Mouse (Mus musculus): ENCODE measurements around the gene Riok1.

The Riok1 gene

DNA sequence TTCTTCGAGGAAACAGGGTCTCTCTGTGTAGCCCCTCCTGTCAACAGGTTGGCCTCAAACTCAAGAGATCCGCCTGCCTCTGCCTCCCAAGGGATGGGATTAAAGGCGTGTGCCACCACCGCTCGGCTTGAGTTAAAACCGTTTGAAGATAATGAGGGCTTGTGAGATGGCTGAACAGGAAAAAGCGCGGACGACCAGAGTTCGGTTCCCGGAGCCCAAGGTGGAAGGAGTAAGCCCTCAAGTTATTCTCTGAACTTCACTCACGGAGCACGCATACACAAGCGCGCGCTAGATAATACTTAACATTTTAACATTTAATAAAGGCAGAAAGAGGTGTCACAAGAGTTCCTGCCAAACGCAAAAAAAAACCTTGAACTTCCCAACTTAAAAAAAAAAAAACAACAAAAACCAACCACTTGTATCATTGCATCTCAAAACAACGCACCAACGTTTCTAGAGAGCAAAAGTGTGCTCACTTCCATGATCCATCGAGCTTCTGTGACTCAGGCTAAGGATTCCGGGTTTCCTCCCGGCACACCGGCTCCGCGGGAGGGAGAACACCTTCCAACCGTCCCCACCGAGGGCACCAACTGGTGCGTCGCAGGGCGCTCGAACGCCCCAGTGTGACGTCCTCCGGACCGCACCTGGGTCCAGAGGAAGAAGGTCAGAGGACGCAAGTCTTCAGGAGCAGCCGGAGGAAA lies at the start of gene Riok1:
Gene Riok1 (plus strand): TSS at position 653 of the 701 bp plus-strand sequence.
- peak in 1 of 2 experiments; percentile 26 for DNase-seq (ENCODE audit: inconsistent age in 2 of 2, low spot score in 1 of 2)

DNA sequence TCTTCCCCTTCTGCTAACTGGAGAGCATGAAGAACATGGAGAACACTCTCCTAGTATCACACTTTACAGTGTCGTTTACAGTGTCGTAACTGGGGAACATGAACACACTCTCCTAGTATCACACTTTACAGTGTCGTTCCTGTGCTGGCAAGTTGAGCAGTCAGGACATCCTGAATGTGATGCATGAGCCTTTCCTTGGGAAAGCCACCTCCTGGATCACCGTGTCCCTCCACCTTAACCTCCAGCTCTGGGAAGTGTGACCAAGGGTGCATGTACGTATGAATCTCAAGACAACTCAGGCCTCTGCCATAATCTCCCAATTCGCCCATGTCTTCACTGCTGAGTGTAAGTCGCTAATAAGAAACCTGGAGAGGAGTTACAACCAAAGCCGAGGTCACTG lies 47.1 kb upstream of the Riok1 start:
- no peak for DNase-seq (ENCODE audit: inconsistent age in 2 of 2, low spot score in 1 of 2)

DNA sequence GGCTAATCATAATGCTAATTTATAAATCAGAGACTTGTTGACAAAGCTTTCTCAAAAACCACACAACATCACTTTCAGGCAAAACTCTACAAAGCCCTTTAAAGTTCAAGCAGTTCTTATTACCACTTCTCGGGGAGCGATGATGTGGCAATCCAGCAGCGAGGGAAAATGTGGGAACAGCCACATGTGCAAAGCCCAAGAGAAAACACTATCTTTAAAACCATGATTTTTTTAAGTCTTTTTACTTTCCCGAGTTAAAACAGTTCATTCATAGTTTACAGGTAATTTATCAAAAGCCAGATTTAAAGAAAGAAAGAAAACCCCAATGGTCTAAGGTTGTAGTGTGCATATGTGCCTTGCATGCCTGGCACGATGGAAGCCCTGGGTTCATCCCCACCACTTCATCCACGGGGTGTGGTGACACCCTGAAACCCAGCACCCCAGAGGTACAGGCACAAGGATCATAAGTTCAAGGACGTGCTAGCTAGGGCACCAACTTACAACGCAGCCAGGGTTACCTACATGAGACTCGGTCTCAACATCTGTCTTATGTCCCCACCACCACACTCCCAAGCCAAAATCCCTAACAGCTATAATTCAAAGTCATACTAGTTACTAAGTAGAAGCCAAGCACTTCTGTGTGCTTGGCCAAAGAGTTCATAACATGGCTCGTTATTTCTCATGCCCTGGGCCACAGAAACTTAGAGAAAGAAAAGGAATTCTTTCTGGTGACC lies 44.0 kb upstream of the Riok1 start:
- peak; percentile 18 to 64 for DNase-seq (ENCODE audit: inconsistent age in 2 of 2, low spot score in 1 of 2)

DNA sequence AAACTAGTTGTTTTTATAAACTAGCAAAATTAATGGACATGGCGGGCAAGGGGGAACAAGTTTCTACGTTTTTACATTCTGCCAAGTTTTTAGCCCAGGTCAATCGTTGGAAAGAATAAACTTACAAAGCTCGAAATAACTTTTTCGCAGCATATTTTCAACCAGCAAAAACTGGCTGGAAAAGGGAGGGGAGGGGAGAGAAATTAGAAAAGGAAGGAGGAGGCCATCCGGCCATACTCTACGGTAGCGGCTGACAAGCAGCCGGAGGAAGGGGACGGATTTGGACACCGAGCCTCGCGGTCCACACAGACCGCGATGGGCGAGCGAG lies 43.5 kb upstream of the Riok1 start:
- DNase-seq (ENCODE audit: inconsistent age in 2 of 2, low spot score in 1 of 2): peak in 1 of 2 experiments; percentile 76

DNA sequence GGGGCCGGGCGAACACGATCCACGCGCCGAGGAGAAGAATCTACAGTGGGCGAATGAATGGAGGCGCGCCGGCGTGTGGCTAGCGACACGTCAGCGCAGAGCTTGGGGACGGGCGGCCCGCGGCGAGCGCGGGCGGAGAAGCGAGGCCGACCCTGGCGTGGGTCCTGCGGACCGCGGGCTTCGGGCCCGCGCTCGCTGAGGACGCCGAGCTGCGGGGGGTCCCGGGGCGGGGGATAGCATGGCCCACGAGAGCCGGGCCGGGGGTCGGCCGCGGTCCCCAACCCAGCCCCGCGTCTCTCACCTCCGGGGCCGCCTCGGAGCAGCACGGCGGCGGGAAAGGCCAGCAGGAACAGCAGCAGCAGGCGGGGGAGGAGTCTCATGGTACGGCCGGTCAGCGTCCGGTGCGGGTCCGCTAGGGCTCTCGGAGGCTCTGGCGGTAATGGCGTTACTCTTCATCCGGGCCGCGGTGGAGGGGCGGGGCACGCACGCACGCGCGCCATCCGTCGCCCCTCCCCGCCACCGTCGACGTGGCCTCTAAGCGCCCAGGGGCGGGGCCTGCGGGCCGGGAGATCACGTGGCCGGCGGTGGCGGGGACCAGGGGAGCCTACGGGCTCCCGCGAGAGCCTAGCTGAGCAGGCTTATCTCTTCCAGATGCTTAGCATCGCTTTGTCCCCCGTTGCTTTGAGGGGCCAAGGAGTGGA lies 42.9 kb upstream of the Riok1 start, which contains the start of gene Ssr1:
Gene Ssr1 (minus strand): TSS at position 514 of the 701 bp plus-strand sequence.
- peak; percentile 97 to 98 for DNase-seq (ENCODE audit: inconsistent age in 2 of 2, low spot score in 1 of 2)

DNA sequence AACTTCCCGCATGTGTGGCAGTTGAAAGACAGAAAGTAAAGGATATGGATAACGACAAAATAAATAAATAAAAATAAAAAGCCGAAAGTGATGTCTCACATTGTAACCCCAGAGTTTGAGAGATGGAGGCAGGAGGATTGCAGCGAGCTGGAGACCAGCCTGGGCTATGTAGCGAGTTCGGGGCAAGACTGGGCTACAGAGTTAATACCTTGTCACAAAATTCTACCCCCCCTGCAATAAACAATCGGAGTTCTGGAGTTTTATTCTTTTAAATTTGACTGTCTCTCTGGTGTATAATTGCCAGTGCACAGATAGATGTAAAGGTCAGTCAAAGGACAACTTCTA lies 42.4 kb upstream of the Riok1 start:
- DNase-seq (ENCODE audit: inconsistent age in 2 of 2, low spot score in 1 of 2): no peak

DNA sequence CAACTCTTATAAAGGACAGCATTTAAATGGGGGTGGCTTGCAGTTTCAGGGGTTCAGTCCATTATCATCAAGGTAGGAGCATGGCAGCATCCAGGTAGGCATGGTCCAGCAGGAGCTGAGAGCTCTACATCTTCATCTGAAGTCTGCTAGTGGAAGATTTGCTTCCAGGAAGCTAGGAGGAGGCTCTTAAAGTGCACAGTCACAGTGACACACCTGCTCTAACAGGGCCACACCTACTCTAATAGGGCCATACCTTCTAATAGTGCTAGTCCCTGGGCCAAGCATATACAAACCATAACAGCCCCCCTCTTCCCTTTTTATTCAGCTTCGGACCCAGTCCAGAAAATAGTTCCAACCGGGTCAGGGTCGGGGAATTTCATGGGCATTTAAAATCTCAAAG lies 37.1 kb upstream of the Riok1 start:
- DNase-seq (ENCODE audit: inconsistent age in 2 of 2, low spot score in 1 of 2): peak in 1 of 2 experiments; percentile 66

DNA sequence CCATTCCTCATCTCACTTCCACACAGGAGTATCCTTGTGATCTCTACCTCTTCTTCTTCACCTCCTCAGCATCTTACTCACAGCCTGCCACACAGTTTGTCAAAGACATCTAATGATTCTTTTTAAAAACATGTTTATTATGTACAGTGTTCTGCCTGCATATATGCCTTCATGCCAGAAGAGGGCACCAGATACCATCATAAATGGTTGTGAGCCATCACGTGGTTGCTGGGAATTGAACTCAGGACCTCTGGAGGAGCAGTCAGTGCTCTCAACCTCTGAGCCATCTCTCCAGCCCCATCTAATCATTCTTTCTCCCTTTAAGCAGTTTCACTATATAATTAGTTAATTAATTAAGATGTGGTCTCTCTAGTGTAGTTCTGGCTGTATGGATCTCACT lies 34.3 kb upstream of the Riok1 start:
- no peak for DNase-seq (ENCODE audit: inconsistent age in 2 of 2, low spot score in 1 of 2)

DNA sequence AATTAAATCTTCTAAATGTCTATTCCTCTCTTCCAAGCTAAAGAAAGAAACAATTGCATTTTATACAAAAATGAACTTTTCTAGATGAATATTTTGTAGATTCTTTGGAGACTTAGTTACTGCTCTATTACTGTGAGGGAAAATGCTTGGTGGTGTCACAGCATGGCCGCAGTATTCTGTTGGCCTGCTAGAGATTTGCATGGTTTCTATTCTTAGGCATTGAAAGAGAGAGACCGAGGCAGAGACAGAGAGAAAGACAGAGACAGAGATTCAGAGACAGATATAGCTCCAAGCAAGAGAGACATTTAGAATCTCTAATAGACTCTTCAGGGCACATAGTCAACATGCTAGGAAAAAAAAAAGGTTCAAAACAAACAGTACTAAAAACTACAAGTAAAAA lies 28.8 kb upstream of the Riok1 start:
- DNase-seq (ENCODE audit: inconsistent age in 2 of 2, low spot score in 1 of 2): no peak

DNA sequence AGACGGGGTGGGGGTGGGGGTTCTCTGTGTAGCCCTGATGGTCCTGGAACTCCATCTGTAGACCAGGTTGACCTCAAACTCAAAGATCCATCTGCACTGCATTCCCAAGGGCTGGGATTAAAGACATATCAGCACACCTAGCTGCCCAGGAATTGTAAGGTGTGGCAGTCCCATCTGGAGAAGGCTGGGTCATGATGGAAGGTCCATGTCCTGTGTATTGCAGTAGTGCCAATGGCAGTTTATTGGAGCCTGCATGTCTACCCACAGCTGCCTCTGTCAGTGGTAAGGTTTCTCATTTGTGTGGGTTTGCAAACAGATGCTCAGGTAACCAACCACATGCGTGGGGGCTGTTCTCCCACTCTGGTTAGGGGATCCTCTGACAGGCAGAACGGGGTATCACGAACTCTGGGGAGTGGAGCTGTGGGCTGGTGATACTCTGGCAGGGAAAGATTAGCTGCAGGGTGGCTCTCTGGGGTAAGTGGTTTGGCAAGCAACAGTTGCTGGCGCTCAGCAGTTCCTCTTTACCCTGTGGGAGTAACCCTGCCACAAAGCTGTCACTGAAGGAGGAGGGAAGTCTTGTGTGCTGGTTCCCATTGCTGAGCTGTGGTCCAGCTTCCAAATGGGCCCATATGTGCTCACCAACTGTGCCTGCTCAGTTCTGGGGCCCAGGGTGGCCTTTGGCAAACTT lies 26.9 kb upstream of the Riok1 start:
- DNase-seq (ENCODE audit: inconsistent age in 2 of 2, low spot score in 1 of 2): no peak

DNA sequence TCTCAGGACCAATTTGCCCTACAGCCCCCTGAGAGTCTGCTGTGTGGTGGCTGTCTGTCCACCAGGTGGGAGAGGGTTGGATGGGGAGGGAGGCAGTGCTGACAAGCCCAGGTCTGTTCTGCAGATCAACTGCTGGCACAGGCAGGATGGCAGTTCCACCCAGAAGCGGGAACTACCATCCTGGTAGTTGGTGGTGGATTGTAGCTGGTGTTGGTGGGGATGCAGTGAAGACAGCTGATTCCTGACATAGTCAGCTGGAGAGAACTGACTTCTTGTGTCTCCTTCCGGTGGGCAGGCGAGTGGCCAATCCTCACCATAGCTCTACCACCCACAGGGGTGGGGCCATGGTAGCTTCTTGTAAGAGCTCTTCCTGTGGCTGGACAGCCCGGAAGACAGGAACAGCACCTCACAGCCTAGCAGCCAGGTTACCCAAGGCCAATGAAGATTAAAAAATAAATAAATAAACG lies 26.3 kb upstream of the Riok1 start:
- DNase-seq (ENCODE audit: inconsistent age in 2 of 2, low spot score in 1 of 2): no peak

DNA sequence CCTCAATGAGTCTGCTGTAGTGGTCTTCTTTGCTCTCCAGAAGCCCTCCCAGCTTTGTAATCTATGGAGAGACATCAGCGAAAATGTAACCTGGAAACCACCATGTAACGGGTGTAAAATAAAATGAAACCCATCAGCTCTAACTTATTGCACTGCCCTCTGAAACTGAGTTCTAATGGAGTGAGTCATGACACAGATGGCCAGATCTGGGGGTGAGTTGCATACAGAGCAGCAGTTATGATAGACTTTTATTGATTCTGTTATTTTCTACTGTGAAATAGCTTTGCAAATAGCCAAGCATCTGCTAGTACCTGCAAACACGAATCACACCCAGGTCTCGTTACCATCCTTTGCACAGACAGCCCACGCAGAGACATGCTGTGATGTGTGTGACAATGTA lies 24.4 kb upstream of the Riok1 start:
- no peak for DNase-seq (ENCODE audit: inconsistent age in 2 of 2, low spot score in 1 of 2)

DNA sequence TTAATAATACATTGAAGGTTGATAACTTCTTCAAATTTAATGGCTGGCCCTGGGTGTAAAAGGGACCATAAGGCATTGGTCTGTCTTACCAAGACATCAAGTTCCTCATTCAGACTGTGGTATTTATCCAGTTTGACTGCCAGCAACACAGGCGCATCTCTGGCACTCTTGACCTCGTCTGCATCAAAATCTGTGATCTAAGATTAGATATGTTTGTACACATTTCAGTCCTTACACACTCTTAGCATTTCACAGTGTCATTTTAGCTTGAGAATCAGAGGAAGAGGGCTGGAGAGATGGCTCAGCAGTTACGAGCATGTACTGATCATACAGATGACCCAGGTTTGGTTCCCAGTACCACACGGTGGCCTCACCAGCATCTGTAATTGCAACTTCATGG lies 21.2 kb upstream of the Riok1 start:
- no peak for DNase-seq (ENCODE audit: inconsistent age in 2 of 2, low spot score in 1 of 2)

DNA sequence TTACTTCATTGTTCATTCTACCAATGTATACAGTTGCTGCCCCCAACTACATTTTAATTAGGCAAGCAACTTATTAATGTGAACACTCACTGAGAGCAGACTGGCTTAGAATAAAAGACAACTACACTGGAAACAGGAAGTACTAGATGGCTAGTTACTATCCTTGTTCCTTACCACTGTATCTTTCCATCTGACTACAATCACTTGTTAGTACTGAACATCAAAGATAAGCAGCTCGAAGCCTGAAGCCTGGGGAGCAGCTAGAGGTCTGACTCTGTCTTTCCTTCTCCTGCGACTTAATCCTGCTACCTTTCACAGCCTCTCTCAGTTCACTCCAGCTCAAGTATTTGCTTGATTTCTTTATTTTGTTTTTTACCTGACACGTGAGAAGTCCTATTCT lies 18.0 kb upstream of the Riok1 start:
- no peak for DNase-seq (ENCODE audit: inconsistent age in 2 of 2, low spot score in 1 of 2)

DNA sequence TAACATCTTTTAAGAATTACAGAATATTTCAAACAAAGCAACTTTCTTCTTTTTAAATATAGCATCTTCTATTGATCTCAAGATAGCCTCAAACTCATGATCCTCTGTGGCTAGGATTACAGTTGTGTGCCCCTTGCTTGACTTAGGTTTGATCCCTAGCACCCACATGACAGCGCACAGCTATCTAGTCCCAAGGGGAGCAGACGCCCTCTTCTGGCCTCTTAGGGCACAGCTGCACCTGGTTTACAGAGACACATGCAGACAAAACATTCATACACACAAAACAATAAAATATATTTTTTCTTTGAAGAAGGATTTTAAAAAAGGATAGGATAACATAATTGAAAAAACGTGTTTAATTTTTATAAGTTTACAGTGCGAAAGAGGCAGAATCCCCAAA lies 10.9 kb upstream of the Riok1 start:
- no peak for DNase-seq (ENCODE audit: inconsistent age in 2 of 2, low spot score in 1 of 2)

DNA sequence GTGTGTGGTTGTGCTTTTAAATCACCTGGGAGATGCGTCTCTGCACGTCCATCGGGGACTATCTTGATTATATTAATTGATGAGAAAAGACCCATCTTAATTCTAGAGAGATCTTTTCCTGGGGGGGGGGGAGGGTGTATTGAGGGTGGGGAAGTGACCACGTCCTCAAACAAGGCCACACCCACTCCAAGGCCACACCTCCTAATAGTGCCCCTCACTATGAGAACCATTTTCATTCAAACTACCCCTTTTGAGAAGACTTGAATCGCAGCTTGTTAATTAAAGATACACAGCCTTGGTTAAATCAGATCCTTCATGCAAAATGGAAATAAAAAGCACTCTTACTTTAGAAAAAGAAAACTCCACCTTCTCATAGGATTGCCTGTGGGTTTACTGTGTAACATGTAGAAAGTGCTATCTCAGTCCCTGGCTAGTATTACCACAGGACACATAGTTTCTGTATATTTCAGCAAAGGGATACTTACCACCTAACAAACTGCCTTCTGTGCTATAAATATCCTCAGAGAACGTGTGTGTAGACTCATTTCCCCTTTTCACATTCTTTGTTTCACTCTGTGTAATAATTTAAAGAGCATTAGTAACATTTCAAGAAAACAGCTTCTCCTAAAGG lies 9.1 kb upstream of the Riok1 start:
- no peak for DNase-seq (ENCODE audit: inconsistent age in 2 of 2, low spot score in 1 of 2)

DNA sequence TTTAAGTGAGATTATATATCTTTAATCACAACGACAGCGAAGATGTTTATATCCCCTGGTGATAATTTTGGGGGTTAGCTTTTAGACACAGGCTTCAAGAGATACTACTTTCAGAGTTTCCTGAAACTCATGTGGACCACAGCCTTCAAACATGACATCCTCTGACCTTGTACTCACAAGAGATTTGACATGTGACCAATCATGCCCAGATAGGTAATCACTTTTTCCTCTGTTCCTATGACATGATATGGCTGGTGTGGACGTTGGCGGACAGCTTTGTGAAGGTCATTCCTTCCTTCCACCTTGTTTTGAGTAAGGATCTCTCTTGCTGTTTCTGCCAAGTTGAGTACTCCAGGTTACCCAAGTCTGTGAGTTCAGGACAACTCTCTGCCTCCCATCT lies 8.4 kb upstream of the Riok1 start:
- no peak for DNase-seq (ENCODE audit: inconsistent age in 2 of 2, low spot score in 1 of 2)

DNA sequence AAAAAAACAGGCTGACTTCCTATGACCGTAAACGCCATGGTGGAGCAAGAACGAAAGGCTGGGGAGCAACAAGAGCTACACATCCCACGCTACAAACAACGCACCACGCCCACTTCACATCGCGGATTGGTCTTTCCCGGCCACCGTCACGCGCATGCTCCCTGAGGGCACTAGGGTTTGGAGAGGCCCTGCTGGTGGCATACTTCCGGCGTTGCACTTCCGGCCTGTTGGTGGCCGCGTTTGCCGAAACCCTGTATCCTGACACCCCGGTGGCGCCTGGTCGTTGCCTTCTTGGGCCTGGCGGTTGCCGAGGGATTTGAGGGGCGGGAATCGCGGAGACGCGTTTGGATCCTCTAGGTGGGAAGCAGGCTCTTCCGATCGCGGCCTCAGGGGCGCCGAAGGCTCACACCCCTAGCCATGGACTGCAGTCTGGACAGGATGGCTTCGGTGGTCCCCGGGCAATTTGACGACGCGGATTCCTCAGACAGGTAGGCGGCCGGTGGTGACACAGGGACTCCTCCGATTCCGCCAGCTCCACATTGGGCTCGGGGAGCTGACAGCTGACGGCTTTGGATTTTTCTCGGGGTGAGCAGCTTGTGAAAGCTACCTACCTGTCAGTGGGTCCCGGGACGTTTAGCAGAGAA lies 371 bp downstream of the Riok1 start, which contains the start of gene Cage1:
Gene Cage1 (minus strand): TSS at position 26 of the 644 bp plus-strand sequence.
- DNase-seq (ENCODE audit: inconsistent age in 2 of 2, low spot score in 1 of 2): peak; percentile 97 to 99

DNA sequence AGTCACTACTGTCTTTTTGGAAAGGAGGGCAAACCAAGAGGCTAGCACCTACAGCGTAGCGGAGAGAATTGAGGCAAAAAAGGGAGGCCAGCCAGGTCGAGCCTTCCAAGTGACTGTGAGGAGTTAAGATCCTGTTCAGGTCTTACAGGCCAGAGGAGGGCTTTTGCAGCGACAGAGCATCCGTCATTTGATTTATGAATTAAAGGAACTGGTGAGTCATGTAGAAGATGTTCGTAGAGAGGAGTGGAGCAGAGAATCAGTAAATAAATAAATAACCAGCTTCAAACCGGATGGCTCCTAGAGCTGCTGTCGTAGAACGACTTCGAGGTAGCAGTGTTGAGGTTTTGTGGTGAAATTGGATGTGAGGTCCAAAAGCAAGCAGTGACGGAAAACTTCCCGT lies 1.0 kb downstream of the Riok1 start:
- DNase-seq (ENCODE audit: inconsistent age in 2 of 2, low spot score in 1 of 2): peak; percentile 38 to 81

DNA sequence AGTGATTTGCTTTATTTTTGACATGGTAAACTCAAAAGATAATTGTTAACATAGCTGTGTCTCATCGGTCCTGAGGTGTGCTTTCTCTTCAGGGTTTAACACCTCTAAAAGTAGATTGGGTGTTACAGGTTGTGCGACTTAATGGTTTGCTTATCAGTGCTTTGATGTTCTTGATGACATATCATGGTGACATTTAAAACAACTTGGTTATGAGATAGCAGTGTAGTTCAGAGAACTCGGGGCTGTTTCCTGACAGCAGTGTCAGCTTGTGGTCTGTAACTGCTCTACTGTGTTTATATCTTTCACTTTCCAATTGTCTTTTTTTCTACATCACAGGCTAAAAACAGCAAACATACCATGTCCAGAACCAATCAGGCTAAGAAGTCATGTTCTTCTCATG lies 13.1 kb downstream of the Riok1 start:
- DNase-seq (ENCODE audit: inconsistent age in 2 of 2, low spot score in 1 of 2): no peak

All from adrenal gland, adult (tissue).